Mouse (Mus musculus): ENCODE measurements around the gene Irf2bp2. TPM values are rescaled to one million over a fixed set of nuclear protein-coding genes. Genes with fewer than 3 reads are reported as not detected.

Irf2bp2 gene
- polyA plus RNA-seq, 1 experiment = 40.6 TPM

DNA sequence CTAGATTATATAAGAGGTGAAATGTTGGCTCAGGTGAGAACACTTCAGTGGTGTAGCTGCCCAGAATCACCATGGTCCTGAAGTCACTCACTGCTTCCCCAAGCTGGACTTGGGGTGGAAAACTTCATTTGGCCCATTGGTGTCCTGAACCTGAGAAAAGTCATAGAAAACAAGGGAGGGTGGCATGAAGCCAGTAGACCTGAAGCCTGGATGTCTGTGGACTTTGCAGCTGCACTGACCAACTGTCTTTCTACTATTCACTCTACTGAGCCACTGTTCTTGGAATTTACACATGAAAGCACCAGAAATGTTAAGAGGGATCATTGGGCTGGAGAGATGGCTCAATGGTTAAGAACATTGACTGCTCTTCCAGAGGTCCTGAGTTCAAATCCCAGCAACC is 17.7 kb downstream of the Irf2bp2 start:
- Histone ChIP-seq H3K4me1 (ENCODE audit: control insufficient read depth, insufficient read depth, low read length) (peaks cover 4% of the 10 kb centered on the region; the same call in 1 of the 2 replicates), H3K27me3 (replicated peaks; ENCODE audit: control insufficient read depth, insufficient read depth, low read length) (no peaks in the 10 kb centered on the region), H3K27ac (ENCODE audit: insufficient read depth, low read depth, low read length) (peak overlapping the region; percentile 16; the same call in 1 of the 2 replicates), H3K4me3 (ENCODE audit: insufficient read depth, low read depth, low read length) (no peak overlapping the region), H3K36me3 (ENCODE audit: control insufficient read depth, insufficient read depth, low read length) (no peaks in the 10 kb centered on the region)
- peak; percentile 89 for DNase-seq
- TF ChIP-seq POLR2A (IDR thresholded peaks at IDR 0.05; ENCODE audit: low read depth, low read length) = no peak
- no peak for TF ChIP-seq CTCF (conservative IDR thresholded peaks at IDR 0.05; ENCODE audit: insufficient read depth, insufficient read length, low read depth, low read length)

DNA sequence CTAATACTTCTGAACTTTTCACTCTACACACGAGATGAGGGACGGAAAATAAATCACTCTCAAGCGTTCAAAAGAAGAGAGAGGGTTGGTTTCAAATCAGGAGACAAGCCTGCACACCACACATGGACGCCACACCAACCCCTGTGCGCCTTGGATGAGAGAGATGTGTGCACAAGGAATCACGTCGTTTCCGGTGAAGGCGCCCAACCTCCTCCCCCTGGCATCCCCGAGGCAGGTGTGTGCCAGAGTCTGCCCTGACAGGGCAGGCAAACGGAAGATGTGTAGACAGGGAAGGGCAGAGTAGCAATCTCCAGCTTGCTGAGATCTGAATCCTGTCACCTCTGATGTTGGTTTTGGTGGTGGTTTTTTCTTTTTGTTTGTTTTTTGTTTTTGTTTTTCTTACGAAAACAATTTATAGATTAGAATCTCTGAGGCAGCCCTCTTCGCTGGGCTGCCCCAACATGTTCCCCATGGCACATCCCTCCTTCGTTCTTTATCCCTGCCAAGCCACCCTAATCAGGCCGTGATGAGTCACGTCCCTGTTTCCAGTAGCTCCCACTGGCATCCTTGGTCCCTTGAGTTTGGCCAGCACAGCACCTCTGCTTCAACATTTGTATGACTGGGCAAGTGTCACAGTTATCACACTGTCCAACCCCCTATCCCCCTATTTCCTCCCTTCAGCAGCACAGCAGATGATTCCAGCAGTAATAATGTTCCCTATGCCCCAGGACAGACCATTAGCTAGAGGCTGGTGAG is 18.7 kb downstream of the Irf2bp2 start:
- TF ChIP-seq POLR2A (IDR thresholded peaks at IDR 0.05; ENCODE audit: low read depth, low read length) = no peak
- WGBS = 79% methylated on average over 16 of the region's 16 CpGs
- no peak for DNase-seq
- Histone ChIP-seq H3K4me3 (ENCODE audit: insufficient read depth, low read depth, low read length) (no peak overlapping the region), H3K27me3 (replicated peaks; ENCODE audit: control insufficient read depth, insufficient read depth, low read length) (no peaks in the 10 kb centered on the region), H3K36me3 (ENCODE audit: control insufficient read depth, insufficient read depth, low read length) (no peaks in the 10 kb centered on the region), H3K4me1 (ENCODE audit: control insufficient read depth, insufficient read depth, low read length) (peaks cover 4% of the 10 kb centered on the region; the same call in 1 of the 2 replicates), H3K27ac (ENCODE audit: insufficient read depth, low read depth, low read length) (no peak overlapping the region)

DNA sequence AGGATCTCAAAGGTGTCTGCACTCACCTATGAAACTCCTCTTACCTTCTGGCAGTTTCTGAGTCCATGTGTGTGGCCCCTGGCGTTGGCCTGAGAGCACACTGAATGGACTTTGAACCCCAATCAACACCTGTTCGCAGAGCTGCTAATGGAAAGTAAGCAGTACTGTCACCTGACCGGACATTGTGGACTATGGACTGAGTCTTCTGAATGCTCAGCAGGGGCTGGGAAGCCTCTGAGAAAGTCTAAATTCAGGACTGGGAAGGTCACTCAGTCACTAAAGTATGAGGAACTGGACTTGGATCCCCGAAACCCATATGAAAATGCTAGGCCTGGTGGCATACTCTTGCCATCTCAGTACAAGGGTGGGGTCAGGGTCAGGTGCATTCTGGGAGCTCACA is 19.9 kb downstream of the Irf2bp2 start:
- no peak overlapping the region for H3K4me3 ChIP-seq (ENCODE audit: insufficient read depth, low read depth, low read length)
- peak; percentile 95 for DNase-seq
- peak overlapping the region; percentile 51 for H3K27ac ChIP-seq (ENCODE audit: insufficient read depth, low read depth, low read length)
- 61% methylated on average over 4 of the region's 4 CpGs for WGBS
- H3K36me3 ChIP-seq (ENCODE audit: control insufficient read depth, insufficient read depth, low read length) = no peaks in the 10 kb centered on the region
- H3K27me3 ChIP-seq (replicated peaks; ENCODE audit: control insufficient read depth, insufficient read depth, low read length) = no peaks in the 10 kb centered on the region
- TF ChIP-seq POLR2A (IDR thresholded peaks at IDR 0.05; ENCODE audit: low read depth, low read length) = no peak
- TF ChIP-seq CTCF (conservative IDR thresholded peaks at IDR 0.05; ENCODE audit: insufficient read depth, insufficient read length, low read depth, low read length) = no peak
- H3K4me1 ChIP-seq (ENCODE audit: control insufficient read depth, insufficient read depth, low read length) = peaks cover 4% of the 10 kb centered on the region; the same call in 1 of the 2 replicates

DNA sequence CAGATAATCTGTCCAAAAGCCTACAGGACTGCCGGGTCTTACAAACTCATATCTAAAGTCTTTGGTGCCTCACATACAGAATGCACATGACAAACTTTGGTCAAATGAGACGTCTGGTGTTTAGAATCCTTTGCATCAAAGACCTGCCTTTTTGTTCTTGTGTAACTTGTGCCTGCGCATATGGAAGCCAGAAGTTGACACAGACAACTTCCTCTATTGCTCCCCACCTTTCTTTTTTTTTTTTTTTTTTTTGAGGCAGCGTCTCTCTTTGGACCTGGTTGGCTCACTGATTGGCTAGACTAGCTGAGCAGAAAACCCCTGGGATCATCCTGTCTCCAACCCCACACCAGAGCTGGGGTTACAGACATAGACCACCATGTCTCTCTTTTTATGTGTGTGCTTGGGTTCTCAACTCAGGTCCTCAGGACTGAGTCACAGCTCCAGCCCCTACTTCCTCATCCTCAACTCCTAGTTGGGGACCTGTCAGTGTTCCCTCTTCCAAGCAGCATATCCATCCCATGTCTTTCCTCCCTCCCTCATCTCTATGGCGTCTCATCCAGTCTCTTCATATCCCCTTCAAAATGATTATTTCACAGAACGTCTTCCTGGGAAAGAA is 20.6 kb downstream of the Irf2bp2 start:
- H3K4me3 ChIP-seq (ENCODE audit: insufficient read depth, low read depth, low read length) = no peak overlapping the region
- WGBS = 83% methylated on average over 6 of the region's 6 CpGs
- no peak for TF ChIP-seq POLR2A (IDR thresholded peaks at IDR 0.05; ENCODE audit: low read depth, low read length)
- TF ChIP-seq CTCF (conservative IDR thresholded peaks at IDR 0.05; ENCODE audit: insufficient read depth, insufficient read length, low read depth, low read length) = no peak

DNA sequence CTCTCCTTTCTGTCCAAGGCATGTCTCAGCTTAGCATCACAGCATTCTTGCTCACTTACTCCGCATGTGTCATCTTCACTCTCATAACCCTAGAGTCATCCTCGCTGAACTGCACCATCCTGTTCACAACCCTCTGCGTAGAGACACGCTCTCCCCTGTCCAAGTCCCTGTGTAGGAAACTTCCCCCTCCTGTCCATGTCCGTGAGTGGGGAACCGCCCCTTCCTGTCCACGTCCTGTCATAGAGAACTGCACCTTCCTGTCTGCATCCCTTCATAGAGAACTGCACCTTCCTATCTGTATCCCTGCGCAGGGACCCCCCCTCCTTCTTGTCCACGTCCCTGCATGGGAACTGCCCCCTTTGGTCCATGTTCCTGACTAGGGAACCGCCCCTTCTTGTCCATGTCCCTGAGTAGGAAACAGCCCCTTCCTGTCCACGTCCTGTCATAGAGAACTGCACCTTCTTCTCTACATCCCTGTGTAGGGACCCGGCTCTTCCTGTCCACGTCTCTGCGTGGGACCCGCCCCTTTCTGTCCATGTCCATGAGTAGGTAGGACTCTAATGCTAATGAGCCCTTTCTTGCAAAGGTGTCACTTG is 22.6 kb downstream of the Irf2bp2 start:
- 63% methylated on average over 15 of the region's 15 CpGs for WGBS
- no peak overlapping the region for H3K27ac ChIP-seq (ENCODE audit: insufficient read depth, low read depth, low read length)
- H3K4me1 ChIP-seq (ENCODE audit: control insufficient read depth, insufficient read depth, low read length) = peaks cover 15% of the 10 kb centered on the region
- no peak overlapping the region for H3K4me3 ChIP-seq (ENCODE audit: insufficient read depth, low read depth, low read length)
- TF ChIP-seq CTCF (conservative IDR thresholded peaks at IDR 0.05; ENCODE audit: insufficient read depth, insufficient read length, low read depth, low read length) (no peak), POLR2A (IDR thresholded peaks at IDR 0.05; ENCODE audit: low read depth, low read length) (no peak)
- H3K36me3 ChIP-seq (ENCODE audit: control insufficient read depth, insufficient read depth, low read length) = no peaks in the 10 kb centered on the region
- no peak for DNase-seq
- H3K27me3 ChIP-seq (replicated peaks; ENCODE audit: control insufficient read depth, insufficient read depth, low read length) = no peaks in the 10 kb centered on the region

More for the DNA sequence above, 20.6 kb downstream of the Irf2bp2 start:
- H3K36me3 ChIP-seq (ENCODE audit: control insufficient read depth, insufficient read depth, low read length) = no peaks in the 10 kb centered on the region
- DNase-seq = no peak
- peaks cover 4% of the 10 kb centered on the region; the same call in 1 of the 2 replicates for H3K4me1 ChIP-seq (ENCODE audit: control insufficient read depth, insufficient read depth, low read length)
- H3K27ac ChIP-seq (ENCODE audit: insufficient read depth, low read depth, low read length) = peak overlapping the region; percentile 35
- no peaks in the 10 kb centered on the region for H3K27me3 ChIP-seq (replicated peaks; ENCODE audit: control insufficient read depth, insufficient read depth, low read length)

DNA sequence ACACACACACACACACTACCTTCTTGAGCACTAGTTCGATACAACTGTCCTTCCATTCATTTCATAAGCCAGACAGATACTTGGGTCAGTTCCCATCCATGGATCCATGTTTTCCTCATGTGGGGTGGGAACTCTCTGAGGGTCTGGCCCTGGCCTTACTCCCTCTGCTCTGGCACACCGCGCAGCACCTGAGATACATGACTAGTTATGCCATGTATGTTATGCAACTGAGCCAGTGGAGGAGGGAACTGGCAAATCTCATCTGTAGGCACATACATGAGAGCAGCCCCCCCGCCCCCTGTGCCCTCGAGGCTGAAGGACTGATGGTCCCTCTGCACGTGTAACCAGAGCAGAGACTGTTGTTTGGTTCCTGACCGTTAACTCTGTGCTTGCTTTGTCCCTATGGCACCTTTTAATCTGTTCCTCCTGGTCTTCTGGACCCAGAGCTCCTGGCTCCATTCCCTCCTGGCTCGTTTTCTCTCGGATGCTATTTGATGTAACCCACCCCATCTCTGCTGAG is 23.2 kb downstream of the Irf2bp2 start:
- Histone ChIP-seq H3K27ac (ENCODE audit: insufficient read depth, low read depth, low read length) (no peak overlapping the region), H3K36me3 (ENCODE audit: control insufficient read depth, insufficient read depth, low read length) (no peaks in the 10 kb centered on the region), H3K4me1 (ENCODE audit: control insufficient read depth, insufficient read depth, low read length) (peaks cover 11% of the 10 kb centered on the region), H3K4me3 (ENCODE audit: insufficient read depth, low read depth, low read length) (no peak overlapping the region), H3K27me3 (replicated peaks; ENCODE audit: control insufficient read depth, insufficient read depth, low read length) (no peaks in the 10 kb centered on the region)
- DNase-seq = no peak
- TF ChIP-seq POLR2A (IDR thresholded peaks at IDR 0.05; ENCODE audit: low read depth, low read length) (no peak), CTCF (conservative IDR thresholded peaks at IDR 0.05; ENCODE audit: insufficient read depth, insufficient read length, low read depth, low read length) (no peak)
- WGBS = 72% methylated on average over 9 of the region's 9 CpGs

DNA sequence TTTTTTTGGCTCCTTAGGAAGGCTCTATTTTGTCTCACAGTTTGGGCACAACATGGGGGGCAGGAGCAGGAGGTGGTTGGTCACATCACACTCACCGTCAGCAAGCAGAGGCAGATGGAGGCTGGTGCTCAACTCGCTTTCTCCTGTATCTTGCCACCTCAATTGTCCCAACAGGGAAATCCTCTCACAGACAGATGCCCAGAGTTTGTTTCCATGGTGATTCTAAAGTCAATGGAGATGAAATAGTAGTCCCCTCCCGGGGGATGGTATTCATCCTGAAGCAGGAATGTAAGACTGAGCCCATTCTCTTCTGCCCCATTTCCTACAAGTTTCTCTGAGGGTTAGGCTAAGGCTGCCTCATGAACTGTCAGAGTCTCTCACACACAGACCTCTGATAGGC is 23.7 kb downstream of the Irf2bp2 start:
- Histone ChIP-seq H3K4me1 (ENCODE audit: control insufficient read depth, insufficient read depth, low read length) (peaks cover 11% of the 10 kb centered on the region), H3K4me3 (ENCODE audit: insufficient read depth, low read depth, low read length) (no peak overlapping the region), H3K27me3 (replicated peaks; ENCODE audit: control insufficient read depth, insufficient read depth, low read length) (no peaks in the 10 kb centered on the region), H3K27ac (ENCODE audit: insufficient read depth, low read depth, low read length) (no peak overlapping the region), H3K36me3 (ENCODE audit: control insufficient read depth, insufficient read depth, low read length) (no peaks in the 10 kb centered on the region)
- WGBS = 86% methylated on average over 3 of the region's 3 CpGs
- no peak for TF ChIP-seq CTCF (conservative IDR thresholded peaks at IDR 0.05; ENCODE audit: insufficient read depth, insufficient read length, low read depth, low read length)
- no peak for TF ChIP-seq POLR2A (IDR thresholded peaks at IDR 0.05; ENCODE audit: low read depth, low read length)
- no peak for DNase-seq
